Mouse (Mus musculus) ES-Bruce4 (cell line): ENCODE measurements around the gene Usp44.

Experiments
- CTCF ChIP-seq: IDR thresholded peaks from one replicate; pipeline ENCODE4 v1.8.1; 2011; ENCODE audit warnings: low read depth, low read length
- POLR2A ChIP-seq: IDR thresholded peaks from one replicate; pipeline ENCODE4 v1.8.1; 2011; ENCODE audit warnings: low read length; ENCODE audit not compliant: insufficient read depth

DNA sequence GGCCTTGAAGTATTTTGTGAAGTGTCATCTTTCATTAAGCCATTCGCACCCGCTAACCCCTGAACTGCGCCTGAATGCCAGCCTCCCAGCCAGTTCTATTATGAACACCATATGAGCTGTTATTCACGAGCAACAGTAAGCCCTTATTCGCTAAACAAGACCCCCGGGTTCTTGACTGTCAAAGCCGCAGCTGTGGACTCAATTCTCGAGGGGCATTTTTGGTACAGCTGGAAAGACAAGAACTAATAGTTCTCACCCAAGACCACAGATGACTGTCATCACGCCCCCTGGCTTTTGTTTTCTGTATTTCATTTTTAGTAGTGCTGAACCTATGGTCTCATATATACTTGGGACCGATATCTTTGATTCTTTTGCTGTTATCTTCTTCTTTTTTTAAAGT is 17.6 kb upstream of the Usp44 start:
- TF ChIP-seq POLR2A (no peak), CTCF (no peak)
